Mouse (Mus musculus) Patski (cell line): ENCODE results near the gene Naaladl2. TPM values are rescaled to one million over a fixed set of nuclear protein-coding genes. Genes with fewer than 3 reads are reported as not detected.

Experiments
- ATAC-seq: fragments of 100-300 bp; one replicate; pipeline ENCODE4 v1.8.0; 2021
- CTCF ChIA-PET: fragments of 350-600 bp; sonication (Branson Sonifier 250); formaldehyde crosslinking; loops from one replicate; lab custom pipeline; 2022; ENCODE audit warnings: inconsistent platforms; lab: Charles Lee
- POLR2A ChIA-PET: fragments of 350-600 bp; sonication (Branson Sonifier 250); formaldehyde crosslinking; loops from one replicate; lab custom pipeline; 2022; ENCODE audit warnings: antibody characterized with exemption, inconsistent platforms; lab: Charles Lee
- DNase-seq: peaks from one replicate; pipeline ENCODE4 v3.0.0-alpha.2; 2011; ENCODE audit warnings: low read depth, low spot score
- H3K27me3 ChIP-seq: fragments of 371-371 bp; one replicate; pipeline ENCODE4 v1.5.1; 2021
- CTCF ChIP-seq: fragments of 100-300 bp; IDR thresholded peaks from one replicate; pipeline ENCODE4 v1.5.1; 2021
- in situ Hi-C: fragments of 300-500 bp; cut with MboI; formaldehyde crosslinking; loops from 3 replicates; pipeline ENCODE4 v1.11.1; 2018; ENCODE audit warnings: low pct_unique_long_range_greater_than_20kb, mixed read lengths
- polyA plus RNA-seq: library from polyadenylated mRNA; unstranded; gene quantifications from one replicate; pipeline ENCODE4 v1.2.3, GENCODE M21; 2021

Gene Naaladl2
- polyA plus RNA-seq, 1 experiment from 2014 or later, result 3.7 TPM

DNA sequence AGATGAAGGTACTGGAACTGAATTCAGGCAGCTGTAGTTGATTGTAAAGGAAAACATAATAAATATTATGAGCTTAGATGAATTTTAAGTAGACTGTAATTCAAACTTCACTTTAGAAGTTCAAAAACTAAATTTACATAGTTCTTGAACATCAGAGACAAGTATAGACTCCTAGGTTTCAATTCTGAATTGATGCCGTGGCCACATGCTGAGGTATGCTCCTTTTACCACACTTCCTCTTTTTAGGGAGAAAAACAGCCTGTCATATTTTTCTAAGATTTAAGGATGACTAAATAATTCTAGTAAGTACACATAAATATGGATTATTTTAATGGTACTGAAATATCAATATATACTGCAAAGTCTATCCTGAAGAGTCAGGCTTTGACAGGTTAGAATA is 1142.3 kb downstream of the Naaladl2 start:
- ATAC-seq (no peak), DNase-seq (no peak)
- in situ Hi-C loops, result no loop called here
- CTCF ChIA-PET, result interaction anchor here (1.0 to 1.4 kb wide), 2 partner anchors 9 to 116 kb away, joined by 3 read pairs; no protein-coding TSS in a partner anchor
- no peaks in the 10 kb centered on the region for H3K27me3 ChIP-seq
- no peak for TF ChIP-seq CTCF
- POLR2A ChIA-PET, result no interaction called here

DNA sequence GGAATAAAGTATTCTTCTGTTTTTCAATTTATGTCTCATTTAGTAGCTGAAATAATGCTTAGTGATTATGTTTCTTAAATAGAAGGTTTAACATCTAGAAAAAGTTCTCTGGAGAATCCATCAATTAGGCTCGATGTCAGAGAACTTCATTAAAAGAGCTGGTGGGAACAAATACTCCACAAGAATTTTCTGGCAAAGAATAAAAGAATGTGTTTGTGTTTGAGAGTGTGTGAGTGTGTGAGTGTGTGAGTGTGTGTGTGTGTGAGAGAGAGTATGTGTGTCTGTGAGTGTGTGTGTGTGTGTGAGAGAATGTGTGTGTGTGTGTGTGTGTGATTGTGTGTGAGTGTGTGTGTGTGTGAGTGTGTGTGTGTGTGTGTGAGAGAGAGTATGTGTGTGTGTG is 1170.3 kb downstream of the Naaladl2 start:
- ATAC-seq (no peak), DNase-seq (no peak)
- TF ChIP-seq CTCF, result no peak
- H3K27me3 ChIP-seq, result no peaks in the 10 kb centered on the region
- POLR2A ChIA-PET, result no interaction called here
- CTCF ChIA-PET, result no interaction called here
- in situ Hi-C loops, result no loop called here

DNA sequence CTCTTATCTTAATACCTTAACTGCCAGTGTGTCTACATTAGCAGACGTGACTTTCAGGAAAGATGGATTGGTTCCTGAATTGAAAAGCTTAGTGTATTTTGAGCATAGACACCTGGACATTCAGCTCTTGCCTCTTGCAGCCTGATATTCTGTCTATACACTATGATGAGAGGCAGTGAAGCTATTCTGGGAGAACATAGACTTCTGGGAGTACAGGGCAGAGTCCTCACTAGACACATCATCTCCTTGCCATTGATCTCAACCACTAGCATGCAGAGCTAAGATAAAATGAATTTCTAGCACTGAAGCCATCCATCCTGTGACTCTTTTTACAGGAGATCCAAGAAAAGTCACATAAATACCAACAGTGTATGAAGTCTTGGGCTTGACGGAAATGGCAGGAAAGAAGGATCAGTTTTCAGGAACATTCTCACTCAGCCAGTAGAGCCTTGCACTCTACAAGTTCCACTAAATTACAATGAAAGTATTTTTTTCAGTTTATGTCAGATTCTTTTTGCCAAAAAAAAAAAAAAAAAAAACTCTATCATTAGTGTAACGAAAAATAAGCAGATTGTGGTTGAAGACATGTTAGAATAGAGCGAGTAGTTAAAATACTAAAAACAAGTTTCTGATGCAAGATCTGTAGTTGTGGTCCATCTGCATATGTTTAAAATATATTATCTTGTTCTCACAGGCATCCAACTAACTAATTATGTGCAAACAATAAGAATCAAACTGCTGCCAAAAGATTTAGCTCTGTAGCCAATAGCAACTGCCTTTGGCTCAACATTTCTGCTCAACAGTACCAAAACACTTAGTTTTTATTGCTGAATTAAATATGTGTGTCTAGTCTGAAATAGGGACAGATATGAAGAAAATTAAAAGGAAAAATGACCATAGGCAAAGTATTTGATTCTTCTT is 1171.1 kb downstream of the Naaladl2 start:
- no peak for ATAC-seq
- no peaks in the 10 kb centered on the region for H3K27me3 ChIP-seq
- ChIA-PET CTCF (interaction anchor here (1.3 kb wide), 1 partner anchor 11 kb away, joined by 4 read pairs; no protein-coding TSS in a partner anchor), POLR2A (no interaction called here)
- no peak for DNase-seq
- in situ Hi-C loops, result no loop called here
- TF ChIP-seq CTCF, result no peak

DNA sequence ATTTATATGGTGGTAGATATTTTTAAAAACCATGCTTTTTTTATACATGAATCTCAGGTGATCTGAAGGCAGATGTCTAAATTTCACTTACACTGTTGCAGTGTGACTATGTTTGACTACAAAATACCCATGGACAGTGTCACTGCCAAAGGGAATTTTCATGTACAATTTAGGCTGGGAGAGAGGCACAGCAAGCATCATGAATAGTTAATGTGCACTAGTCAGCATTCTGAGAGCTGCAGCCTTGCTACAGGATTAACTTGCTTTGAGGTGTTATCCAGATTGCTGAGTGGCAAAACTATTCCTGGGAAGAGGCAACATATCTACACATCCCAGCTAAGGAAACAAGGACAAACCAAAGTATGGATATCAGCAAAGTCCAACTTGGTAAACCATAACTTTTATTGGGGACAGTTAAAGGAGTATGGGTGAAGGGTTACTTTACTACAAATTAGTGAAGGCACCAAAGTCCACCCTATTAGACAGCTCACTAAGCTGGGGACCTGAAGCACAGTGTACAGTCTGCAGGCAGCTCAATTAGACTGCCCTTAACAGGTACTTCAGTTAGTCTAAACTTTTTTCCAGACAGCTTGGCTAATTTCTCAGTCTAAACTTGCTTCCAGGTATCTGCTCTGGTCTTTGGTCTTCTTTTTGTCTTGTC is 1181.0 kb downstream of the Naaladl2 start:
- POLR2A ChIA-PET, result interaction anchor here (0.6 kb wide), 1 partner anchor 8 kb away, joined by 6 read pairs; no protein-coding TSS in a partner anchor
- CTCF ChIA-PET, result interaction anchor here (1.0 kb wide), 1 partner anchor 11 kb away, joined by 5 read pairs; no protein-coding TSS in a partner anchor
- in situ Hi-C loops, result no loop called here

DNA sequence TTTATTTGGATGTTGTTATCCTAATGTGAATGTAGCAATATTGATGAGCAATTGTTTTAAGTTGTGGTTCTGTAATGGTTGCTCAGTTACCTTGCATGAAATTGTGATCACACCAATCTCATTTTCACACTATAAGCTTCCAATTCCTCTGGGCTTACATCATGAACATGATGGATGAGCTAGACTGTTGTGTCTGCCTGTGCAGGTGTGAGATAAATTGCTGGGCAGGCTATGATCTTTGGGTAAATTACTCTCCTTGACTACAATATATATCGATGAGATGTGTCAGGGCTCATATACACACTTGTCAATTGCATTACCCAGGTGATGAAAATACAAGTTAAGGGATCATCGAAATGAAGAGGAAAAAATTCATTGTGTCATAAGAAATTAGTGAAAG is 1197.9 kb downstream of the Naaladl2 start:
- in situ Hi-C loops, result no loop called here
- DNase-seq (no peak), ATAC-seq (no peak)
- peaks cover 4% of the 10 kb centered on the region for H3K27me3 ChIP-seq
- CTCF ChIA-PET, result no interaction called here
- POLR2A ChIA-PET, result no interaction called here
- TF ChIP-seq CTCF, result no peak

More for the DNA sequence above, 1181.0 kb downstream of the Naaladl2 start:
- DNase-seq (no peak), ATAC-seq (no peak)
- no peak for TF ChIP-seq CTCF
- H3K27me3 ChIP-seq, result no peaks in the 10 kb centered on the region

DNA sequence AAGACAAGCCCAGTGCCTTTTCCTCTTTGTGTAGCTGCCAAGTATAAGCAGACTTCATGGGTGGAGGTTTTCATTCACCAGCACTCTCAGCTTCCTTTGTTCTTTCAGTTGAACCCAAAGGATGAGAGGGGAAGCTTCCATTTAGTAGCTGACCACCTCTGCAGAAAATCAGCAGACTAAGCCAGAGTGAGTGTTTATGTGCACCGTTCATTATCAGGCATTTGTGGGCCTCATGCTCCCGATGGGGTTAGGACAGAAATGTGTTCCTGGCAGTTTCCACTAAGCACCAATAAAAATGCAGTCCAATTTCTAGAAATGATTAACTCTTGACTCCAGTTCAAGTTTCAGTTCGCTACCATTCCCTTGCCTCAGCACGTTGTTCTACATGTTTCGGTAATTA is 1206.8 kb downstream of the Naaladl2 start:
- DNase-seq, result no peak
- TF ChIP-seq CTCF, result no peak

DNA sequence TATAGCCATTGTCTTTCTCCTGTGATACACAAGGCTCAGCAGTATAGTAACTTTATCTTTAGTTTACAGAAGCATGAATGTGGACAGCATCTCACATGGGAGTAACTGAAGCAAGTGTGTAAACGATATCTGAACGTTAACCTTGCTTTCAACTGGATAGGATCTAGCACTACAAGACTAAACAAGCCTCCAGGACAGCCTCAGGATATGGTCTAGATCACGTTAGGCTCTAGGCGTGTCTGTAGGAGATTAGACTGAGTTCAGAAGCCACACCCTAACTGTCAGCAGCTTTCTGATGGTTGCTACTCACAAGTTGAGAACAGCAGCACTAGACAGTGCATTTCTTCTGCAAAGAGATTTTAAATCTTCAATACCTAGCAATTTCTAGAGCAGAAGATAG is 1216.0 kb downstream of the Naaladl2 start:
- no peak for TF ChIP-seq CTCF
- H3K27me3 ChIP-seq, result no peaks in the 10 kb centered on the region
- in situ Hi-C loops, result no loop called here
- ChIA-PET POLR2A (no interaction called here), CTCF (interaction anchor here (1.0 kb wide), 1 partner anchor 9 kb away, joined by 3 read pairs; no protein-coding TSS in a partner anchor)
- no peak for DNase-seq
- ATAC-seq, result no peak

More for the DNA sequence above, 1206.8 kb downstream of the Naaladl2 start:
- ChIA-PET CTCF (interaction anchor here (0.8 kb wide), 1 partner anchor 9 kb away, joined by 3 read pairs; no protein-coding TSS in a partner anchor), POLR2A (no interaction called here)
- no peak for ATAC-seq
- no peaks in the 10 kb centered on the region for H3K27me3 ChIP-seq
- in situ Hi-C loops, result no loop called here

DNA sequence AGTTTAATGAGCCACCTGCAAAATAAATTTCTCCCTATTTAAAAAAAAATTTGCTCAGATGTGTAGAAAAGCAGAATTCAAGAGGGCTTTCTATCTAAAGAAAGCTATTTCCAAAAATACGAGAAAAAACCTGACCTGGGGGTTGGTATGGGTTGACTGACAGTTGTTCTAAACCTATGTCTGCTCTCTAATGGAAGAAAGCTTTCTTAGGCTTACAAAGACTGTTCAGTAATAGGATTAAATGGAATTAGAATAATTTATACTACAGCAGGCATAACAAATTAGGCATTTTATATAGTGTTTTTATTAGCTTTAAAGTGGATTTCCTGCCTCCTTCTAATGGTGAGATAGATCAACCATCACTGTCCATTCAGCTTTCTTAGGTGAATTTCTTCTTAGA is 1236.4 kb downstream of the Naaladl2 start:
- TF ChIP-seq CTCF, result no peak
- no peak for DNase-seq
- POLR2A ChIA-PET, result no interaction called here
- CTCF ChIA-PET, result no interaction called here
- no peaks in the 10 kb centered on the region for H3K27me3 ChIP-seq
- no peak for ATAC-seq
- in situ Hi-C loops, result no loop called here

DNA sequence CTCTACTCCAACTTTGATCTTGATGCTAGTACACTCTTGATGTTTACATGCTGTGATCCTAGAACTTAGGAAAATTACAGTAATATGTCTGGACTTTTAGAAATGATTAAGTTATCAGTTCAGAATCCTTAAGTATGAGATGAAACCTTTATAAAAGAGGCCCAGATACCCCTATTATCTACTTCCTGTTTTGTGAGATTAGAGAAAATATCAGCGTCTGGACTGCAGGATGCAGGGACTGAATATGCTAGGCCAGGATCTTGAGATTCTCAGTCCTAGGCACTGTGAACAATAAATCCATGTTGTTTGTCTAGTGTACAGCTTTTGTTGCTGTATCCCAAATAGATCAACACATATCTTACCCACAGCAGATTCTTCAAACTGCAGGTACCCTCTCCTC is 1278.4 kb downstream of the Naaladl2 start:
- DNase-seq (no peak), ATAC-seq (no peak)
- ChIA-PET POLR2A (no interaction called here), CTCF (interaction anchor here (0.7 kb wide), 1 partner anchor 31 kb away, joined by 3 read pairs; no protein-coding TSS in a partner anchor)
- TF ChIP-seq CTCF, result no peak
- in situ Hi-C loops, result no loop called here
- no peaks in the 10 kb centered on the region for H3K27me3 ChIP-seq

DNA sequence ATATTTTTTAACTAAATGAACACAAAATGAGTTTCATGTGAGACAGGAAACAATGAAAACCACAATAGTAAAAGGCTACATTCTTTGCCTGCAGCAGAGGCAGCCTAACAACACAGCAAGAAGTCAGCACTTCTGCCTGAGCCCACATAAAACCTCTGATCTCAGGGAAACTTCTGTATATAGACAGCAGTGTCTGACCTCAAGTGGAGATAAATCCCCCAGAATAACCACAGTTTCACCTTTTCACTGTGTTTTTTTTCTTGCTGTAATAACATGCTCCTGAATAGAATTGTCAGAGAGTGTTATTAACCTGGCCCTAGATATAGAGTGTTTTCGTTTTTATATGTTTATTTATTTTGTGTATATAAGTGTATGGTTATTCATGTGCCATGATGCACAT is 1286.8 kb downstream of the Naaladl2 start:
- in situ Hi-C loops, result no loop called here
- no peak for ATAC-seq
- no peak for DNase-seq
- POLR2A ChIA-PET, result no interaction called here
- no peak for TF ChIP-seq CTCF
- H3K27me3 ChIP-seq, result no peaks in the 10 kb centered on the region
- CTCF ChIA-PET, result no interaction called here
